21 mouse cellular contexts compared by ENCODE assay signal in the genomic region with DNA sequence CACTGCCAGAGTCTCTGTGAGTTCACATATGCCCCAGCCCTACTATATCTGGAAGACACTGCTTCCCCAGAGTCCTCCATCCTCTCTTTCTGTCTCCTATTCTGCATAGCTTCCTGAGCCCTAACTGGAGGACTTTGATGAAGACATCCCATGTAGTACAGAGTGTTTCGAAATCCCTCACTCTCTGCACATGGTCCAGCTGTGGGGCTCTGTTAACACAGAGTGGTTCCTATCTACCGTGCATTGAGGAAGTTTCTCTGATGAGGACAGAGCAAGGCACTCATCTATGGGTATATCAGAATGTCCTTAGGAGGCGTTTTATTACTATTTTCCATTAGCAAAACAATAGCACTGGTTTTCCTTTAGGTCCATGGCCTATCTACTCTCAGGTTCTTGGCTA.
DNase-seq lines count a peak whose midpoint lies in the region; ATAC-seq lines count a peak whose summit lies in the region.
"Had no signal": no experiment of that assay in that cellular context is flagged by ENCODE, and none has a peak within 500 bp of the region (broad histone marks: within the 10 kb centered on the region; RNA-seq: fewer than 3 reads in every experiment).

No protein-coding gene starts in this region.

- ATAC-seq in granulocyte monocyte progenitor cell, adult 5-6 weeks (replicated peaks; ENCODE audit: poor library complexity, severe bottlenecking) = peak; percentile 93
- ATAC-seq in monocyte, adult 5-6 weeks (replicated peaks; ENCODE audit: insufficient number of reproducible peaks, low FRiP score, low TSS enrichment, poor library complexity, severe bottlenecking) = peak; percentile 71
- no peak for ATAC-seq in erythroid progenitor cell, adult 5-6 weeks (replicated peaks; ENCODE audit: low FRiP score, poor library complexity, severe bottlenecking)
- ATAC-seq: activated CD4-positive, CD25-positive, alpha-beta regulatory T cell, adult 4 months; forebrain, embryonic 14.5 days; forebrain, postnatal 0 days; hindbrain, postnatal 0 days had no signal

- DNase-seq in lung, postnatal 25 days (ENCODE audit: low spot score) = peak; percentile 11
- DNase-seq in lung, postnatal 4 days = no peak
- no peak for DNase-seq in liver
- DNase-seq: adrenal gland, adult 8-10 months; adrenal gland, postnatal 25 days; cerebellum, adult 11-12 months; cerebellum, adult 8-10 months; cerebellum, postnatal 10 days; cerebellum, postnatal 36 days; forebrain, postnatal 0 days; gastrocnemius, adult 2 months; gastrocnemius, postnatal 14 days; heart, adult 18-20 months; heart, postnatal 10 days; heart, postnatal 36 days had no signal
